Mouse (Mus musculus) C2C12 (cell line): Measurements from ENCODE around the gene Cnpy4.

ENCODE experiments used
- CEBPB ChIP-seq: IDR thresholded peaks from one replicate; pipeline ENCODE4 v1.6.1; 2011; ENCODE audit warnings: low read depth, mild to moderate bottlenecking, control low read depth, moderate library complexity
- CTCF ChIP-seq: IDR thresholded peaks from one replicate; pipeline ENCODE4 v1.5.1; 2011; ENCODE audit not compliant: control insufficient read depth, insufficient read depth, insufficient read length
- MYOG ChIP-seq: IDR thresholded peaks from one replicate; pipeline ENCODE4 v1.6.1; 2011; ENCODE audit not compliant: control insufficient read depth, insufficient read length; ENCODE audit errors: extremely low read depth

DNA sequence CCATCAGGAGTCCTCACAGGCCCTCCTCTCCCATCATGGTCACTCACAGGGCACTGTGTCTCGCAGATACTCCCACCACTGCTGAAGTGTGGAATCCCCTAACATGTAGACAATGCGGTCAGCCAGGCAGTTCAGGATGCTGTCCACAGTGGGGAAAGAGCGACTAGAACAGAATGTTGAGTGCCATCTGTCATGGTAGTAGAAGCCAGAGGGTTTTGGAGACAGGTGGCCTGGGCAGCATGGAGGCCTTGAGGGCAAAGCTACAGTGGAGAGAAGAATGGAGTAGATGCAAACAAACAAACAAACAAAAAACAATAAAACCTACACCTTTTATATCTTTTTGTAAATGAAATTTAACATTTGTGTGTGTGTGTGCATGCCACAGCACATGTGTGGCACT, 14.8 kb downstream of the Cnpy4 start:
- no peak for TF ChIP-seq CTCF
- no peak for TF ChIP-seq CEBPB
- TF ChIP-seq MYOG: no peak
